9 mouse cellular contexts compared by ENCODE assay signal in genomic region chr13:51736007-51736911, GRCm38 (mm10). TPM values are rescaled to one million over a fixed set of nuclear protein-coding genes. Genes with fewer than 3 reads are reported as not detected.
A peak's percentile ranks its signal among the peaks of the same experiment; 100 is the strongest.
DNase-seq lines count a peak whose midpoint lies in the region; ATAC-seq and TF ChIP-seq lines count a peak whose summit lies in the region.
"Had no signal": no experiment of that assay in that cellular context is flagged by ENCODE, and none has a peak within 500 bp of the region (broad histone marks: within the 10 kb centered on the region; RNA-seq: fewer than 3 reads in every experiment).

No protein-coding gene starts in this region.

- 55% methylated on average over 13 of the region's 13 CpGs for WGBS in heart, embryonic 12.5 days
- WGBS in lung, postnatal 0 days = 39% methylated on average over 13 of the region's 13 CpGs
- WGBS in lung, adult 2 months = 36% methylated on average over 13 of the region's 13 CpGs
- 84% methylated on average over 13 of the region's 13 CpGs for WGBS in hindbrain, embryonic 14.5 days

- intact Hi-C loops in heart, postnatal 10 days (cut with DNase I) = no loop called here

- TF ChIP-seq CTCF in lung, postnatal 0 days (IDR thresholded peaks at IDR 0.05) = no peak
- TF ChIP-seq CTCF in lung, adult 2 months (IDR thresholded peaks at IDR 0.05; ENCODE audit: insufficient read depth, low read length) = no peak
- TF ChIP-seq CTCF in bone marrow macrophage, adult 2 months (IDR thresholded peaks at IDR 0.05; ENCODE audit: low read depth, low read length) = no peak

- ATAC-seq in heart, embryonic 12.5 days (ENCODE audit: insufficient number of reproducible peaks, low FRiP score) = no peak
- ATAC-seq in lung, postnatal 0 days = peak; percentile 43
- peak; percentile 6; the same call in 1 of the 2 replicates for ATAC-seq in megakaryocyte, adult 5-6 weeks (ENCODE audit: poor library complexity, severe bottlenecking)
- ATAC-seq in hindbrain, embryonic 14.5 days (ENCODE audit: low FRiP score) = no peak

- DNase-seq in heart, postnatal 10 days = no peak
- no peak for DNase-seq in lung, postnatal 0 days (ENCODE audit: low spot score)
- DNase-seq in lung, adult 2 months = no peak
- DNase-seq in hindbrain, embryonic 14.5 days (ENCODE audit: low spot score) = no peak
- no peak for DNase-seq in neural tube, embryonic 10.5 days (ENCODE audit: extremely low spot score, low spot score)
- DNase-seq: cerebellum, adult 11 months had no signal

- no peak for TF ChIP-seq POLR2A in lung, adult 2 months (IDR thresholded peaks at IDR 0.05; ENCODE audit: borderline replicate concordance, extremely low read depth, low read depth, low read length)
- TF ChIP-seq POLR2A in bone marrow macrophage, adult 2 months (IDR thresholded peaks at IDR 0.05; ENCODE audit: borderline replicate concordance, low read depth, low read length) = no peak

- H3K27me3 ChIP-seq in heart, embryonic 12.5 days (replicated peaks) = no peaks in the 10 kb centered on the region
- no peaks in the 10 kb centered on the region for H3K27me3 ChIP-seq in lung, postnatal 0 days (replicated peaks; ENCODE audit: insufficient read depth, low read length)
- H3K27me3 ChIP-seq in hindbrain, embryonic 14.5 days (ENCODE audit: control insufficient read depth, insufficient read depth, low read length) = no peaks in the 10 kb centered on the region

- H3K4me1 ChIP-seq in heart, embryonic 12.5 days (replicated peaks) = peaks cover 25% of the 10 kb centered on the region
- H3K4me1 ChIP-seq in lung, postnatal 0 days (ENCODE audit: insufficient read depth, low read depth, low read length) = no peaks in the 10 kb centered on the region
- H3K4me1 ChIP-seq in lung, adult 2 months (ENCODE audit: control insufficient read depth, insufficient read depth, low read length) = no peaks in the 10 kb centered on the region; the same call in 1 of the 2 replicates
- peaks cover 73% of the 10 kb centered on the region for H3K4me1 ChIP-seq in bone marrow macrophage, adult 2 months (ENCODE audit: control insufficient read depth, insufficient read depth, low read length)
- H3K4me1 ChIP-seq in hindbrain, embryonic 14.5 days (replicated peaks; ENCODE audit: control insufficient read depth, insufficient read depth, low read length) = peaks cover 11% of the 10 kb centered on the region

- no peaks in the 10 kb centered on the region for H3K36me3 ChIP-seq in heart, embryonic 12.5 days
- no peaks in the 10 kb centered on the region for H3K36me3 ChIP-seq in lung, postnatal 0 days (ENCODE audit: insufficient read depth, low read length)
- H3K36me3 ChIP-seq in hindbrain, embryonic 14.5 days (replicated peaks; ENCODE audit: control insufficient read depth, insufficient read depth) = no peaks in the 10 kb centered on the region

- H3K9ac ChIP-seq in heart, embryonic 12.5 days = peak overlapping the region; percentile 11; the same call in 1 of the 2 replicates
- H3K9ac ChIP-seq in lung, postnatal 0 days (replicated peaks; ENCODE audit: low read depth) = no peak overlapping the region
- no peak overlapping the region for H3K9ac ChIP-seq in hindbrain, embryonic 14.5 days

- no peak overlapping the region for H3K4me2 ChIP-seq in heart, embryonic 12.5 days
- no peak overlapping the region for H3K4me2 ChIP-seq in lung, postnatal 0 days (replicated peaks; ENCODE audit: low read depth, low read length)
- no peak overlapping the region for H3K4me2 ChIP-seq in hindbrain, embryonic 14.5 days (replicated peaks)

- TF ChIP-seq EP300 in lung, postnatal 0 days (IDR thresholded peaks at IDR 0.05) = no peak

- 0 out of 2 replicates have a peak overlapping the region, but pooled peaks have one; percentile 1 for H3K27ac ChIP-seq in heart, embryonic 12.5 days (ENCODE audit: poor library complexity, severe bottlenecking)
- H3K27ac ChIP-seq in lung, postnatal 0 days (ENCODE audit: low read length) = no peak overlapping the region
- peak overlapping the region; percentile 98 for H3K27ac ChIP-seq in bone marrow macrophage, adult 2 months (ENCODE audit: insufficient read depth, low read depth, low read length)
- H3K27ac ChIP-seq in hindbrain, embryonic 14.5 days = no peak overlapping the region

- H3K9me3 ChIP-seq in heart, embryonic 12.5 days (replicated peaks) = no peaks in the 10 kb centered on the region
- H3K9me3 ChIP-seq in lung, postnatal 0 days (ENCODE audit: low read length) = no peaks in the 10 kb centered on the region
- H3K9me3 ChIP-seq in hindbrain, embryonic 14.5 days (ENCODE audit: control insufficient read depth, low read length) = no peaks in the 10 kb centered on the region

- H3K4me3 ChIP-seq in heart, embryonic 12.5 days = no peak overlapping the region
- H3K4me3 ChIP-seq in lung, postnatal 0 days (ENCODE audit: low read depth, low read length) = no peak overlapping the region
- H3K4me3 ChIP-seq in lung, adult 2 months (replicated peaks; ENCODE audit: extremely low read depth, low read depth, low read length) = no peak overlapping the region
- H3K4me3 ChIP-seq in bone marrow macrophage, adult 2 months (ENCODE audit: insufficient read depth, low read length) = peak overlapping the region; percentile 18
- no peak overlapping the region for H3K4me3 ChIP-seq in hindbrain, embryonic 14.5 days (replicated peaks; ENCODE audit: low read length)

RNA-seq across cellular contexts. Expression of gene Sema4d, which starts 57.3 kb away (rescaled TPM):
- 17.3 and 17.4 TPM in 2 replicates for polyA plus RNA-seq in heart, embryonic 12.5 days (2016; fragmentation: Nextera tagmentation; extraction: Ambion mirVana)
- 10 to 100 TPM; 69.1 to 79.5 TPM for total RNA-seq in heart, postnatal 10 days (2021)
- 4.9 and 5.7 TPM in 2 replicates for polyA plus RNA-seq in lung, postnatal 0 days (2015; fragmentation: Nextera tagmentation; extraction: Ambion mirVana)
- 15.0 and 23.3 TPM in 2 replicates for polyA plus RNA-seq in lung, adult 2 months (2012; rRNA removed)
- 181 and 193 TPM in 2 replicates for polyA plus RNA-seq in bone marrow macrophage, adult 2 months (2012; ENCODE audit: insufficient read depth, insufficient read length, missing spikeins)
- total RNA-seq in megakaryocyte, adult 5-6 weeks (2015) = 99.8 and 110 TPM in 2 replicates
- 54.1 and 66.6 TPM in 2 replicates for total RNA-seq in megakaryocyte, adult 5-6 weeks (2017)
- 16.2 and 17.8 TPM in 2 replicates for polyA plus RNA-seq in hindbrain, embryonic 14.5 days (2014; fragmentation: Nextera tagmentation; extraction: Ambion mirVana)

Comparison
In these comparisons a context has a peak if more than half of its experiments do, and no peak if none do; other contexts are left out.
1. ATAC-seq: peak in lung, postnatal 0 days (single experiment) and megakaryocyte, adult 5-6 weeks (single experiment); none in heart, embryonic 12.5 days (single experiment) and hindbrain, embryonic 14.5 days (single experiment).
2. H3K27ac ChIP-seq: peak in heart, embryonic 12.5 days (single experiment) and bone marrow macrophage, adult 2 months (single experiment); none in lung, postnatal 0 days (single experiment) and hindbrain, embryonic 14.5 days (single experiment).